Mouse (Mus musculus) heart, adult 9 months (tissue): ENCODE measurements around the gene Prickle2.

Experiments used
- DNase-seq, 2 experiments: peaks; one replicate each; pipeline ENCODE4 v3.0.0; 2022; ENCODE audit warnings: low spot score in 2 of 2

Prickle2 gene

DNA sequence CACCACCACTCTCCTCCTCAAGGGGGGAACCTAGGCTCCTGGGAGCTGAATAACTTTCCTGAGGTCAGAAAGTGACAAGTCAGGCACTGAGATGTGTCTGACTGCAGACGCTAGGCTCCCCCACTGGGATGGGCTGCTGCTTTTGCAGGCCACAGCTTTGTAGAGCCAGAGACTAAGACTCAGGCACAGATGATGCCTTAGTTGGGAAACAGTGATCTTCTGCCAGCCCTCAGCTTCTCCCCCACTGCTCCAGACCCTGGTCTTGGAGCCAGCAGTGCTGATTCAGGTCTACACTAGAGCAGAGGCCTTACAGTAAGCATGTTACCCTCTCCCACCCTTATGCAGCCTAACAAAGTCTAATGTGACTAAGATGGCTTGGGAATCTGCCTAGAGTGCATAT is 254.5 kb downstream of the Prickle2 start:
- DNase-seq: no peak

DNA sequence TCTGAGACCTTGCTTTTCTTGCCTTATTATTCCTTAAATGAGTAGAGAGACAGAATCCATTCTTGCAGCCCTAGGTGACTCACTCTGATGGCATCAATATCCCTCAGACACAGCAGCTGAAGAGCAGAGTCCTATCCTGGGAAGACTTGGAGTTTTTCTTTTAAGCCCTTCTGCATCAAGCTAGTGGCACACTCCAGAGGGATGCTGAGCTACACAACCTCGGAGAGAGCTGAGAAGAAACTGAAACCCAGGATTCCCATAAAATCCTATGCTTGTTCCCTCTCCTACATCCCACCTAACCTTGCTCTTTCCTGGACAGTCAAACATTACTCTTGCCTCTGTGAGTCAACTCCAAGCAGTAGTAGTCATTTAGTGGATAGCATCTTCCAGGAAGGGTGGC is 256.0 kb downstream of the Prickle2 start:
- no peak for DNase-seq

DNA sequence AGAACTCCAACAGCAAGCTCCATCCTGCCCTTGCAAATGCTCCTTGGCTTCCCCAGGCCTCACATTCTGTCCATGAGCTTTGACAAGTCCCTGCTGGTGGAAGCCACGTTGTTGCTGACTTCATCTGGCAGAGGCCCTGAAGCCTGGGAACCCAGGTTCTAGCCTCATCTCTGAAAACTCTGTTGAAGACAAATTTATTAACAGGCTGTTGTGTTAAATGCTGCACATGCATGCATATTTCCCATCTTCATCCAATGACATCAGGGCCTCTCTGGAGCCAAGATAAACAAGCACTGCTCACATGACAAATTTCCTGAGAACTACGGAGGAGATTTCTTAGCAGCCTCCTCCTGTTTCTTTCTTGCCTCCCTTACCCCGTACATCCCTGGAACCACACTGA is 259.3 kb downstream of the Prickle2 start:
- DNase-seq: peak; percentile 72 to 79

DNA sequence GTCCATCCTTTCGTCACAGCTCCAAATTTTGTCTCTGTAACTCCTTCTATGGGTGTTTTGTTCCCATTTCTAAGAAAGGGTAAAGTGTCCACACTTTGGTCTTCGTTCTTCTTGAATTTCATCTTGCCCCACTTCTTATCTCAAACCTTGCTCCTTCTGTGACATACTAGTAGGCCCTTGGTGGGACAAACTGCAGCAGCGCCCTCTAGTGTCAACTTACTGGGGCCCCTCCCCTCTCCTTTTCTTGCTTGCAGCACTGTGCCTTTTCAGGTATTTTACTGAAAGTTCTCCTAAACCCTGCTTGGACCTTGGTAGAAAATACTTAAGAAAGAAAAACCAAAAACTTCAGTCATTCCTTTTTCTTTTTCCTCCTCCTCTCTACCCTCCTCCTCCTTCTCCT is 264.8 kb downstream of the Prickle2 start:
- no peak for DNase-seq

DNA sequence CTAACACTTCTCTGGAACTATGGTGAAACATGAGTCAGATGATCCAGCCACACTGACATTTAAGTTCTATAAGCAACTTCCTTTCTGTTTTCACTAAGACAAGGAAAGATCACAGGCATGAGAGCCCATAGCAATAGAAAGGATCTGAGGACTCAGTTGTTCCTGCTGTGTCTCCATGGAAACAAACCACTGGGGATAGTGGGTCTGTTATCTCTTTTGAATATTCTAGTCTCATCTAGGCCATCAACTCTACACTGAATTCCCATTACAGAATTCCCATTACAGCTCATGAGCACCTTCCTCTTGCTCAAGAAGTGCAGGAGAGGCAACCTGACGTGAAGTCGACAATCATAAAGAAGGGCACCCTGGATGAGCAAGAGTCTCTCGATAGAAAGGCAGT is 265.7 kb downstream of the Prickle2 start:
- DNase-seq: no peak

DNA sequence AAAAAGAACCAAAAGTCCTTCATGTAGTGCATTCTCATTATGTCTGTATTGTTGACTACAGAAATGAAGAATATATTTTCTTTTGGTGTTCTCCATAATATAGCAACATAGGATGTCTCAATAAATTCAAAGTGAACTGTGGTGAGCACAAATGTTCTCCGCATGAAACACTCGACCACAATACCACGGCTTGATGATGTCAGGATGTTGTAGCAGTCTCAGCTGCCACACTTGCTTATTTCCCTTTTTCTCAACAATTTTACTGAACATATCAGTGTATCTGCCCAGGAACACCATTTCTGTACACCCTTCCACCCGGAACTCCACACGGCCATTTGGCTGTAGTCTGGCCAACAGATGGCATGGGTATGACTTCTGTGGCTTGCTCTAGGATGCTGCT is 273.8 kb downstream of the Prickle2 start:
- no peak for DNase-seq

DNA sequence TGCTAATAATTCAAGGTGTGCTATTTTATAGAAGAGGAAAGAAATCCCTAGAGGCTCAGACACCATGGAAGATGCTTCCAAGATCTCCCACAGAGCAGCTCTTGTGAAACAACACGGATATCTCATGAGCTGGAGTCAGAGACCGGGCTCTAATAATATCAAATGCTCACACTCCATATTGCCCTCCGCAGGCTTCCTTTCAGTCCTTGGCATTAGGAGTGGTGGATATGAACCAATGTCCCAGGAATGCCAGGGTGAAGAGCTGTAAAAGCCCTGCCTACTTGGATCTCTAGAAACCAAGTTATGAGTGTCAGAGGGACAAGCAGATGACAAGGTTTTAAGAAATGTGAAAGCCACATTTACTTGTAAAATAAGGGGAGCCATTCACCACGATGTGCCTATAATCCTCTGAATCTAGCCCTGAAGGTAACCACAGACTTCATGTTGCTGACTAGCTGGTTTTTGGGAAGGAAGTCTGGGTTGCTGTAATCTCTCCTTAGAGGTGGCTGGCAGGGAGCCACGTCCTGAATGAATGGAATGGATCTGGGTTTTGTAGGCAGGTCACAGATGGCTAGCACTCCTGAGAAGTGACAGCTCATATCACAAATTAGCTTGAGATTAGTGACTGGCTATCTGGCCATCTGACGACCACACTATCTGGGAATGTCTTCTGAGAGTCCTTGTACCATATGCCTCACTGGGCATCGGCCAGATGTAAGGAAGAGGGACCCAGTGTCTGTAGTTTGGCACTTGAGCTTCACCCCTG is 278.4 kb downstream of the Prickle2 start:
- DNase-seq: no peak

DNA sequence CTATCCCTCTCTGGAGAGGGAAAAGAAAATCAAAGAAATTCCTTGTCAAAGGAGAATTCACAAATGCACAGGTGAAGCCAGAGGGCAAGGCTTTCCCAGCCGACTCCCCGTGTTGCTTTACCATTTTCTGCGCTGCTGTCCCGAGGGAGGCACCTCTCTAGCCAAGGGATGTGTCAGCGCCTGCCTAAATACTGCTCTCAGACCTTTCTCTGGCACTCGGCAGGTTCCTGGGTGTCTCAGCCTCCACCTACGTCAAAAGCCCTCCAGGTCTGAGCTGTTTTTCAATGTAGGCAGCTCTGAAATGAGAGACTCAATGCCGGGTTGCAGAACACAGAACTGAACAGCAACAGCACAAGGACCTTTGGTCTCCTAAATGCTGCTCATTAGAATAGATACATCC is 280.1 kb downstream of the Prickle2 start:
- DNase-seq: no peak

DNA sequence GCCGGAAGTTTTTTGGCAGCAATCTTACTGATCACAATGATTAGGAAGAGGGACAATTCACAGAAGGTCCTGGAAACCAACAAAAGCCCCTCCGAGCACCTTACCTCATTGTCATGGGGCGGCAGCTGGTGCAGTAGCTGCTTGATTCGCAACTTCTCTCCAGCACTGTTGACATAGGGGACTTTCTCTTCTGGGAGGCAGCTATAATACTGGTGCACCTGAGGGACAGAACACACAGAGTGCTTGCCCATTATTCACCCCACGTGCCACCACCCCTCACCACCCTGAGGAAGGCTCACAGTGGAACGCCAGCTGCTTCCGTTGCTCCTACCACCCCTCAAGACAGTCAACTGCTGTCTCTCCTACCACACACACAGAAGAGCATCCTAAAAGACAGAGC is 280.5 kb downstream of the Prickle2 start:
- DNase-seq: no peak

DNA sequence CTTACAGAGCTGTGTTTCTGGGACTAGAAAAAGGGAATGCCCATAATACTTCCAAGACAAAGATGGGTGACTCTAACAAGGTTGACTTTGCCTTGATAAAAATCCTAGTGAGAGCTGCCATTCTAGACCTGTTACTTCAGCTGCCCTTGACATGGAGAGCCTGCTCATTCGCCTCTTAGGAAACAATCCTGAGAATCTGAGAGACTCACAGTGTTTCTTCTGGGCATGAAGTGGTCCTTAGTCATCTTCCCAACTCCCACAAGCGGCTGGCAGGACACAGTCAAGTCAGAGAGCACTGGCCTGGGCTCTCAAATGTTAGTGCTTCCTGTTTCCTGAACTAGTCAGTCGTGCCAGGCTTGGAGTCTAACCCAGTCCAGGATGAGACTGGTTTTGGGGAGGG is 281.0 kb downstream of the Prickle2 start:
- no peak for DNase-seq

DNA sequence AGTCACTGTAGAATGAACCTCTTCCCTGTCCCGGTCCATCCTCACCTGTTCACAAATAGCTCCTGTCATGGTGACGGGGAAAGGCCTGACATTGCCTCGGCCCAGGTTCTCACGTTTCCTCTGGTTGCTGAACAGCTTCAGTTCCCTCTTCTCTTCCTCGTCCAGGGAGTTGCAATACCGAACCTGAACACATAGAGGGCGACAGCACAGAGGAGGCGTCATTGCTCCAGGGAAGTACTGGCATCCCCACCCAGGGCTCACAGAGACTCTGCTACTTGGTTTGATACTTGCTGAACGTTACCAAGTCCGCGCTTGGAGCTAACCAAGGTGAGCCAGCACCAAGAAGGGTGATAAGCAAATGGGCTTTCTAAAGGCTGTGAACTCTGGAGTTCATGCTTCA is 283.7 kb downstream of the Prickle2 start:
- peak in 1 of 2 experiments; percentile 22 for DNase-seq

DNA sequence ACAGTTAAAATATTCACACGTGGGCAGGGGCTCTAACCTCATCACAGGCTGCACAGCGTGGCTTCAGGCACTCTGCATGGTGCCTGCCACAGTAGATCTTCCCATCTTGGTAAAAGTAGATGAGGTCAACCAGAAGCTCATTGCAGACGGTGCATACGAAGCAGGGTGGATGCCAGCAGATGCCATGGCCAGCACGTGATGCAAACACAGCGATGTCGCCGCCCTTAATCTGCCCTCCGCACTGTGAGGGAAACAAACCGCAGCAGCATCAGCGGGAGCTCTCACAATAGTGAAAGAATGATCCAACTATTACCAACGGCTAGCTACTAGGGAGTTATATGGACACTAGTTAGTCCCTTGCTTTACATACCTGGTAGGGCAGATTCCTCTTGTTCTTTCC is 285.8 kb downstream of the Prickle2 start:
- no peak for DNase-seq

DNA sequence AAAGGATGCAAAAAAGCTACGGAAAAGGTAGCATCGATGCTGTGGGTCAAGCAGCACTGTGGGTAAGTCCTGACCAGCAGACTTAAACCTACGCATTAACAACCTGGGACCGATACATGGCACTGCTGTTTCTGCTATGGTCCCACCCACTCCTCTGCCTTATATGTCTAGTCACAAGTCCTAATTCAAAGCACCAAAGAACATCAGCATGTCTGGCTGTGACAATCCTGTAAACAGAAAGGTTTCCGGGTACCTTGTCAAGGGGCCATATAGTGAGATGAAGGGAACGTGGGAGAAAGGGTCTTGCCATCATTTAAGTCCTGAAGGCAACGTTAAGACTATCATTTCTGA is 290.6 kb downstream of the Prickle2 start:
- DNase-seq: no peak

DNA sequence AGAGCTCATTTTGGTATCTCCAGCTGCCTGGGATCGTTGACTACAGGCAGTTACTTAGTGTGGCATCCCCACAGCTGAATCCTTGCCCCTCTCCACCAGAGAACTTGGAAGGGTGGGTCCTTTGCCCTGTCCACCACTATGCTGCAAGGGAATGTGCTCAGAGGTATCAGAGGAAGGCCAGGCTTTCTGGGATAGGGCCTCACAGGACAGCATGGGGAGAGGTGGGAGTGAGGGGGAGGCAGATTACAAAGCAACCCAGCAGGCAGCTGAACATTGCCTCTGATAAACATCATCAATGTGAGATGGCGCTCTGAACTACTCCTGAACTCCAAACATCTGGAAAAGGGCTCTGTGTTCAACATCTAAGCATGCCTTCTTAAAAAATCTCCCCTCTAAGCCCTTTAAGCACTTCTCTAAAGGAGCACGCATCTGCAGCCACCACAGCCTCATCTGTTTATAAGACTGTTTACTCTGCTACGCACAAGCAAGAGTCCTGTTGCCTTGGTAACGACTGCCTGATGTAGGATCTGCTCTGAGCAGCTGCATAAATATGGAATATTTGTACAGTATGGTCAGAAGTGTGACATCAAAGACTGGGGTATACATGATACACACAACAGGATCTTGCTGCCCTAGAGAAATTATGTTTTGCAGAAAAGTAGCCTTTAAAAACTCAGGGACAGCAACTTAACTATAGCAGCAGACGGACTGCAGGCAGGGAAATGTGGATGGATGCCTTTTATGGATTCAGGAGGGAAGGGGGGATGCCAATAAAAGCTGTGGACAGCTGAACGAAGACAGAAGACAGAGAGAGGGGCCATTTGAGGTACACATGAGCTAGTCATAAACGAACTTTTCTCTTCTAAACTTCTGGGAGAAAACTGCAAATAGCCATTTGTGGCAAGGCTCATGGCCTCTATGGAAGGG is 291.2 kb downstream of the Prickle2 start:
- DNase-seq: no peak

DNA sequence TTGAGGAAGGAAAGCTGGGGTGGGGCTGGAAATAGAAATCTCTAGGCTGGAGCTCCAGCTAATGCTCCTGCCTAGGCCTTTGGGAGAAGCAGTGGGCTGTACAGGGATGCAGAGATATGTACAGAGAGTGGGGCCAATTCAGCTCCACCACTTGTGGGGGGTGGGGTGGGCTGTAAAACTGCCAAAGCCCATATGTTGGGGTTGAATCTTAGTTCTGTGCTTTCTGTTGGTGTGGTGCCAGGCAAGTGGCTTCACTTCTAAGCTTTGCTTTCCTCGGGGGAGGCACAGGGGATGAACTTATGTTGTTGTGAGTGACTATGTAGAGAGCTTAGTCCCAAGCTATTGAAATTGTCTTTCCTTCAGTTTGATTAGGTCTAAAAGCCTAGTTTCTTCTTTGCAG is 292.0 kb downstream of the Prickle2 start:
- no peak for DNase-seq

DNA sequence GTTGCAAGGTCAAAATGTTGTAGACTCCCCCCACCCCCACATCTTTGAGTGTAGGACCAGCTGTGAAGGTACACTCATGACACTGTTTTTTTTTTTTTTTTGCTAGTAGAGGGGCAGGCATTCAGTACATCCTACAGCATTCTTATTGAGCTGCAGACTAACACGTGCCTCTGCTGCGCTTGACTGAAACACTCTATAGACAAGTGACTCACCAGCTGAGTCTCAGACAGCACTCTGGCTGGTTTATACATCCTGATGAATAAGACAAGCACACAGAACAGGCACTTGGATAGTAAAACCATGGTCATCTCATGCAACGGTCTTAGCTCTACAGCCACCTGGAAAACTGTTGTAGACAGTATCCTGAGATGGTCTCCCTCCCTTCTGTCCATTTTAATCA is 296.2 kb downstream of the Prickle2 start:
- no peak for DNase-seq

DNA sequence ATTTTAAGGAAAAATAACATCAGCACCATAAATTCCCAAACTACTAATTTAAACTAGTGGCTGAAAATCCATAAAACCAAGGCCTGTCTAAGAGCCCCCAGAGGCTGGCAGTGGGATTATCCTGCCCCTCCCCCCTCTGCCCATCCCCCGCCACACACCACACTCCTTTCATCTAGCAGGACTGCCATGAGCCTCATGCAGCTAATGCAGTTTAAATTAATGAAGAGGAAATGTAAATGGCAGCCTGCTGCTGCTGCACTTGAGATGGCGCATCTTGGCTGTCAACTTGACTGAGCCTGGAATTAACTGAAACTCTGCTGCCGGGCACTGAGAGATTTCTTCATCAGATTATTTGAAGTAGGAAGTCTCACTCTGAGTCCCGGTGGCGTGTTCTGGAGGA is 298.7 kb downstream of the Prickle2 start:
- no peak for DNase-seq

DNA sequence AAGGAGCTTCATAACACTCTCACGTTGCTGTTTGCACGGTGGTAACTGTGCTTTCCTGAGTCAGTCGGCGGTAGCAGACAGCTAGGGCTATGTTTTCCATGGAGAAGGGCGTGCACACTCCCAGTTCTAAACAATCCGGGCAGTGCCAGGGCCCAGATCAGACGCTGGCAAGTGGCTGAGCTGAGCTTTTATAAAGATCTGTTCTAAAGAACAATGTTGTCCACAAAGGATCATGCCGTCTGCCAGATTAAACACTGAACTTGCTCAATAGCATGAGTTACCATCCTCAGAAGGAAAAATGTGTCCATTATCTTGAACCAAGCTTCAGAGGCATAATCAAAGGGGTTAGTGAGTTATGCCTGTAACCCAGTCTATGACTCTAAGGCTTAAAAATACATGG is 300.4 kb downstream of the Prickle2 start:
- no peak for DNase-seq

DNA sequence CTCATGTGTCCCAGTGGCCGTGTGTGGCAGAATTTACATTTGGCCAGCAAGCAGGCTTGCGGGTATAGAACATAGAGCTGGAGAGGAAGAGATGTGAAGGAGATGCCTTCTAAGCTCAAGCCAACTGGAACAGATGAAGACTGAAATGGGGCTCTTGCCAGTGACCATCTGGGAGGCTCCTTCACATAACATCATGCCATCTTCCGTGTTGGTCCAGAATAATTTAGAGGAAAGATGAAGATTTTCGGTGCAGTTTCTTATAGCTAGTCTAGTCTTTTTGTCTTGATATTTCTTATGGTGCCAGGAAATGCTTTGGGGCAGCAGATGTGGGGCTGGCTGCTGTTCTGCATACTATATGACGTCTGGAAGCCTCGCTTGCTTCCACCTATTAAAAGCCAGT is 308.1 kb downstream of the Prickle2 start:
- DNase-seq: no peak

DNA sequence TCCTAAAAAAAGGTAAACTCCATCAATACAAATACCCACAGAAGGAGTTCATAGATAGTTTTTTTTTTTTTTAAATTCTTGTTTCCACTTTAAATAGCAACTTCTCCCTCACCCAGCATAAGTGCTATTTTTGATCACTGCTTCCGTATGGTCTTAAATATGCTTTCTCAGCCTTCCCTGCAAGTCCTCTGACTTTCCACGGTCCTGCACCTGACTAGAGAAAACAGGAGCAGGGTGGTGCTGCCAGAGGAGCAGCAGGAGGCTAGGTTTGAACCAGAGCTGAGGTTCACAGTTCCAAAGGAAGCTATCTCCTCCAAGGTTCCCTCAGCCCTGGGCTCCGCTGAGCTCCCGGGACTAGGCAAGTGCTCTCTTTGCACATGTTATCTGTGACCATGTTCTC is 310.4 kb downstream of the Prickle2 start:
- no peak for DNase-seq

DNA sequence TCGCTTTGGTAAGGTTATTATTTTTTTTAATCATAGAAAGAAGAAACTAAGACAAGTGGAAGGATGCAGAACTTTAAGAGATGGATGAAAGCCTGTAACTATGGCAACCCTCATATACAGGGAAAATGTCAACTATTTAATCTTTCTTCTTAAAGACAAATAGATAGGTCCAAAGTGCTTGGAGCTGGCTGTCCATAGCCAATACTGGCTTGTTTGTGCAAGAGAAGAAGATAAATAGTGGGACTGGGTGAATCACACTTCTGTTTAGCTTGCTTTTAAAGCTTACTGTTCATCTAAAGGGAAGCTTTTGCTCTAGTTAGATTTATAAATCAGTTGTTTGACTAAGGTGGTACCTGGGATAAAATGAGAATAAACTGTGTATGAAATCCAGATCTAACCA is 310.8 kb downstream of the Prickle2 start:
- no peak for DNase-seq

DNA sequence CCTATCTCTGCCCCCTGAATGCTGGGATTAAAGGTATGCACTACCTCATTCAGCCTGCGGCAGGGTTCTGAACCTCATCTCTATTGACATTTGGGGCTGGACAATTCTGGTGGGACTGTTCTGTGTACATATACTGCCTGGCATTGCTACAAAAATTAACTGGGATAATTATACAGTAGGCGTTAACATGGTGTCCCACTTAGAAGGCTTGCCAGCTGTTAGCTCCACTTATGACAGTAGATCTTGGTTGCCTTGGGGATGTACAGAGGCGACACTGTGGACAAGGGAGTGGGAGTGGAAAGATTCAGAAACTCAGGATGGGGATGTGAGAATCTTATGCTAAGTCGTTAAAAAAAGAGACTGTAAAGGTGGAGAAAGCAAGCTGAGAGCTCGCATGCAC is 311.3 kb downstream of the Prickle2 start:
- DNase-seq: no peak

DNA sequence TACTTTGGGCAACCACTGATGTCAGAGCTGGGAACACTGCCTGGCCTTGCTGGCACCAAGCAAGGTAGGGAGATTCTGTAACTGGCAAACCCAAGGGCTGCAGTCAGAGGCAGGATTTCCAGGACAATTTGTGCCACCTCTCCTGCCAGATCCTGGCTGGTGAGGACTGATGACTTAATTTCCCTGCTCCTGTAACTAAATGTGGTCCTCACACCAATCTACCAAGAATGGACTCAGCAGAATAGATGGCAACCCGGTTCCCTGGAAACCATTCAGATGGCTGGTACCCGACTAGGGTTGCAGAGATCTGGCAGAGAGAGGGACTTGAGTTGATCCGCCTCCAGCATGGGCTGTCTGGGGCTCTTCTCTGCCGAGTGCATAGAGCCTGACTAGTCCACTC is 315.6 kb downstream of the Prickle2 start:
- no peak for DNase-seq
